Mouse (Mus musculus) spleen, postnatal 14 days (tissue): ENCODE data around the gene Pir.
A peak's percentile ranks its signal among the peaks of the same experiment; 100 is the strongest.

ENCODE experiments used
- DNase-seq, 2 experiments: peaks; one replicate each; pipeline ENCODE4 v3.0.0; 2021 to 2022; ENCODE audit warnings: low spot score in 2 of 2

Pir gene

GRCm38 (mm10) chrX:164338591-164338990 is 69.4 kb downstream of the Pir start:
- no peak for DNase-seq

- DNase-seq: no peak
These were observed 76.3 kb downstream of the Pir start for GRCm38 (mm10) chrX:164345359-164345938.

GRCm38 (mm10) chrX:164348937-164349336 is 79.8 kb downstream of the Pir start:
- DNase-seq: no peak

- DNase-seq: no peak
These were observed 96.1 kb downstream of the Pir start for GRCm38 (mm10) chrX:164365153-164365865.

- no peak for DNase-seq
These were observed 101.4 kb downstream of the Pir start for GRCm38 (mm10) chrX:164370576-164370975.

- DNase-seq: no peak
These were observed 103.9 kb downstream of the Pir start, which contains the start of gene Vegfd for GRCm38 (mm10) chrX:164373081-164373480. Gene Vegfd (plus strand): TSS chrX:164373378.

- DNase-seq: no peak
These were observed 105.4 kb downstream of the Pir start for GRCm38 (mm10) chrX:164374586-164374985.

GRCm38 (mm10) chrX:164379721-164380120 is 110.5 kb downstream of the Pir start:
- no peak for DNase-seq

- peak; percentile 44 to 64 for DNase-seq
These were observed 112.6 kb downstream of the Pir start for GRCm38 (mm10) chrX:164381618-164382408.

- no peak for DNase-seq
These were observed 124.9 kb downstream of the Pir start for GRCm38 (mm10) chrX:164394091-164394490.

GRCm38 (mm10) chrX:164398456-164398855 is 129.3 kb downstream of the Pir start:
- DNase-seq: no peak

GRCm38 (mm10) chrX:164405080-164405649 is 136.0 kb downstream of the Pir start:
- DNase-seq: no peak

- DNase-seq: no peak
These were observed 137.2 kb downstream of the Pir start for GRCm38 (mm10) chrX:164406133-164407022.

- no peak for DNase-seq
These were observed 139.2 kb downstream of the Pir start for GRCm38 (mm10) chrX:164408301-164408927.

- no peak for DNase-seq
These were observed 141.4 kb downstream of the Pir start for GRCm38 (mm10) chrX:164410562-164410961.

GRCm38 (mm10) chrX:164416803-164417202 is 147.6 kb downstream of the Pir start:
- no peak for DNase-seq

GRCm38 (mm10) chrX:164418008-164418407 is 148.8 kb downstream of the Pir start:
- DNase-seq: no peak

- DNase-seq: peak; percentile 75 to 83
These were observed 150.3 kb downstream of the Pir start, which contains the start of gene Piga for GRCm38 (mm10) chrX:164419471-164419939. Gene Piga (plus strand): TSS chrX:164419787.

GRCm38 (mm10) chrX:164419955-164420354 is 150.8 kb downstream of the Pir start:
- no peak for DNase-seq

GRCm38 (mm10) chrX:164420518-164420917 is 151.3 kb downstream of the Pir start:
- DNase-seq: no peak
